Mouse (Mus musculus): ENCODE results near the gene Crtac1.
A peak's percentile ranks its signal among the peaks of the same experiment; 100 is the strongest.

Gene Crtac1

DNA sequence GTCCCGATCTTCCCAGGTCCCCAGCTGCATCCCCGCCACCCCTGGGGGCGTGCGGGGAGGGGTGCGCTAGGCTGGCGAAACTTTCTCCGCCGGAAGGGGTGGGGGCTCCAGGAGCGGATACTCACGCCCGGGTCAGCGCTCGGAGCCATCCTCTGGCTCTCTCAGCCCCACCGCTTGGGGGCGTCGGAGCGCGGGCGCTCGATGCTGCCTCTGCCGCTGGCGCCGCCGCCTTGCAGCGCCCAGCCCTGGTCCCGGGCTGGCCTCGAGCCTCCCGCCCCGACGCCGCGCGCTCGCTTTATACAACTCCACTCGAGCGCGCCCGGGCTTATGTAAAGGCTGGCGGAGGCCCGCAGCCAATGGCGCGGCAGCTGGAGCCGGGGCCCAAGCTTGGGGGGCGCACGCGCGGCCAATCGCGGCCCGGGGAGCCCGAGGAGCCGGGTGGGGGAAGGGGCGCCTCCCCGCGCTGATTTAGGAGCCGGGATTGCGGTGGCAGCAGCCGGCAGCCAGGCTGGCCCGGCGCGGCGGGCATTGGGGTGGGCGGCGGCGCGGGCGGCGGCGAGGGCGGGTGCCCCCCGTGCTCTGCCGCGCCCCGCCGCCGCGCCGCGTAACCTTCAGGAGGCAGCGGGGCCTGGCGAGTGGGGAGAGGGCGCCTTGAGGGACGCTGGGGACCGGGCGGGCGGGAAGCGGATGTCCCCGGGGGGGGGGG lies at the start of gene Crtac1:
Gene Crtac1, minus strand, starts transcription at position 299 of the 706 bp plus-strand sequence.
- DNase-seq (ENCODE audit: extremely low spot score, low read depth, low spot score), result no peak

DNA sequence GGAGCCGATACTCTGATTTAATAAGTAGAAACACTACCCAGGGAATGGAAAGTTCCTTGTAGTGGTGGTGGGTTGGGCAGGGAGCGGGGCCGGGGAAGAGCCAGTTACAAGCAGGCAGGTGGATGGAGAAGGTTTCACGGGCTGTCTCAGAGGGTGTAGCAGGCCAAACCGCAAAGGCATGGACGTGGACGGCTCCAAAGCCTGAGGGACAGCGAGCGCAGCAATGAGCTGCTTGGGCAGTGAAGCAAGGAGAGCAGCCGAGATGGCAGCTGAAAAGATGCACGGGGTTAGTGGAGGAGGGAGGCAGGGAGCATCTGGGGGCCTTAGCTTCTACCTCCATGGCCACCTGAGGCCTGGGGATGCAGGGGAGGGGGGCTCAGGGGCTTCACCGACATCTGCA lies 46.7 kb upstream of the Crtac1 start:
- no peak for DNase-seq (ENCODE audit: extremely low spot score, low read depth, low spot score)

DNA sequence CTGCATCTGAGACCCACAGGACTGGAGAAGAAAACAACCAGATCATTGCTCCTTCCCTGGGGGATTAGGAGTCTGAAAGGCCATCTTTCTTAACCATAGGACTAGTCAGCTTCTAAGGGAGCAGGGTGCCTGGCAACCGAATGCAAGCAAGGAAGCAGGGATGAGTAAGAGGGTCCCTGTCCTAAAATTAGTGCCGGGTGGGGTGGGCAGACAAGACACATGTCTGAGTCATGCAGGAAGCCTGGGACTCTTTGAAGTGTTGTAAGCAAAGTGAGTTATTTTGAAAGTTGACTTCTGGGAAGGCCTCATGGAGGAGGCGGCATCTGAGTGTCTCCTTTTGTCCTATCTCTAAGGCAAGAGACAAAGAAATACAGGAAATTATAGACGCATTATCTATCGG lies 46.2 kb upstream of the Crtac1 start:
- DNase-seq (ENCODE audit: extremely low spot score, low read depth, low spot score), result no peak

DNA sequence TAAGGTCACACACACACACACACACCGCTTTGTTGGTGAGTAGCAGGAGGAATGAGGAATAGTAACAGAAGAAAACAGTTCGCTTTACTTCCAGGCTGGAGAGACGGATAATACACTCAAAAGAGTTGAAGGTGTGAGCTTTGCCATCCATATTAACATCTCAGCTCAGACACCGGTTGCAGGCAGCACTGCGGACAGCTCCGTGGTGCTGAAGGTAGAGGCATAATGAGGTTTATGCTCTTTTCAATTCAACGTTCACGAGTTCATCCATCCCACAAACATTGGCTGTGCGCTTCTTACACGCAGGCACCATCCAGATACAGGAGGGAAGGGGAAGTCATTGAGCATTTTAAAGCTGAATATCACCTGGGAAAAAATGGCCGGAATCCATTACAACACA lies 41.2 kb upstream of the Crtac1 start:
- DNase-seq (ENCODE audit: extremely low spot score, low read depth, low spot score), result peak; percentile 33

DNA sequence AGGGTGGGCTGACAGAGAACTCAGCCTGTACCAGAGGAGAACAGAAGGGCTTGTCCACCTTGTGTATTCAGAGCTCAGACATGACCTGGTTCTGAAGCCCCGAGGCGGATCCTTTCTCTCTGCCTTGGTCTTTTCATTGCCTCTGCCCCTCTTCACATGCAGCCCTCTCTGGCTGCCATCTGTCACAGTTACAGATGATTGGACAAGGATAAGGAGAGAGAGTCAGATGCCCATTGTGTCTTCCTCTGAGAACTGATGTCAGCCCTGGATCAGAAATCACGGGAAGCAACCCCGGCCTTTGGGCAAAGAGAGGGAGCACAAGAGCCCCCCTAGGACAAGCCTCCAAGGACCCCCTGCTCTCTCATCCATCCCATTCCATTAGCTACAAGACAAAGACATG lies 40.0 kb upstream of the Crtac1 start:
- no peak for DNase-seq (ENCODE audit: extremely low spot score, low read depth, low spot score)

DNA sequence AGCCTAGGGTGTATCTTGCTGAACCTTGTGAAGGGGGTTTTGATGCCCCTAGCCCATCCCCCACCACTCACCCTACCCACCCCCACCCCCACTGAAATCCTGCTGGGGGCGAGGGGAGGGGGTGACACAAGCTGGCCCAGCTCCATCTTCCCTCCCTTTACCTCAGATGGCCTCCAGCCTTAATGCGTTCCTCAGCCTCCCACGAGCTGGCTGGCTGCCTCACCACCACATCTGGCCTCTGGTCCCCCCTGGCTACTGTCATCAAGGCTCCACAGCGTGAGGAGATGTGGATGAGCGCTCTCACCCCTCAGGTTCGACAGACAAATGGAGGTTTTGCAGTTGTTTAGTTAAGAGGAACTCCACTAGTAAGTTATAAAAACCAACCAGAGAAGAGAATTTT lies 30.3 kb upstream of the Crtac1 start:
- no peak for DNase-seq (ENCODE audit: extremely low spot score, low read depth, low spot score)

DNA sequence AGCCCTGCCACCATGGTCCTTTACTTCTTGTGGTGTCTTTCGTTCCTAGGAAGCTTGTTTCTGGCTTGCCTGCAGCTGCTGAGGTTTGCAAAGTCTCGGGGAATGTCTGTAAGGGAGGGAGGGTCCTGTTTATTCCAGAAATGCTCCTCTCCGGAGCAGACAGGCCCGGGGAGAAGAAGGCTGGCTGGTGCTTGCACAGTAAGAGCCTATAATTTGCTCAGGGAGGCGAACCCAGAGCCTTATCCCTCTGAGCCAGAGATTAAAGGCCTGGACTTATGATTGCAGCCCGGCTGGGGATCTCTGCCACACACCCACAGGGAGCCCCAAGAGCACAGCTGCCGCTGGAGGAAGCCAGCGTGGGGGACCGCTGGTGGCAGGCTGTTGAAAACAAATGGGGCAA lies 29.8 kb upstream of the Crtac1 start:
- DNase-seq (ENCODE audit: extremely low spot score, low read depth, low spot score), result no peak

DNA sequence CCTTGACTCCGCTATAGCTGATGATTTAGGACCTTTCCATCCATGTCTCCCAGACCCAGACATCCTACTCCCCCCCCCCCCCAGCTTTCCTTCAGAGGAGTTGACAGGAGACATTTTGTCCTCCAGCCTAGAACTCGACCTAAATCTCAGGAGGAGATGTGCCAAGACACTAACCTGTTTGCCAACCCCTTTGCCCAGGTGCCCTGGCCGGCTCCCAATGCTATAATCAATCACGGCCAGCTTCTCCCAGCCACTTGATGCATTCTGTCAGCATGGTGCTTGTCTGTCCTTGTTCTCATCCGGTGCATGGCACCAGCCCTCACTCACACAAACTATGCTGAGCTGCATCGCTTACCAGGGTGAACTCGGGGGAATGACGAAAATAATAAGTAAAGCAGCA lies 27.9 kb upstream of the Crtac1 start:
- DNase-seq (ENCODE audit: extremely low spot score, low read depth, low spot score), result no peak

DNA sequence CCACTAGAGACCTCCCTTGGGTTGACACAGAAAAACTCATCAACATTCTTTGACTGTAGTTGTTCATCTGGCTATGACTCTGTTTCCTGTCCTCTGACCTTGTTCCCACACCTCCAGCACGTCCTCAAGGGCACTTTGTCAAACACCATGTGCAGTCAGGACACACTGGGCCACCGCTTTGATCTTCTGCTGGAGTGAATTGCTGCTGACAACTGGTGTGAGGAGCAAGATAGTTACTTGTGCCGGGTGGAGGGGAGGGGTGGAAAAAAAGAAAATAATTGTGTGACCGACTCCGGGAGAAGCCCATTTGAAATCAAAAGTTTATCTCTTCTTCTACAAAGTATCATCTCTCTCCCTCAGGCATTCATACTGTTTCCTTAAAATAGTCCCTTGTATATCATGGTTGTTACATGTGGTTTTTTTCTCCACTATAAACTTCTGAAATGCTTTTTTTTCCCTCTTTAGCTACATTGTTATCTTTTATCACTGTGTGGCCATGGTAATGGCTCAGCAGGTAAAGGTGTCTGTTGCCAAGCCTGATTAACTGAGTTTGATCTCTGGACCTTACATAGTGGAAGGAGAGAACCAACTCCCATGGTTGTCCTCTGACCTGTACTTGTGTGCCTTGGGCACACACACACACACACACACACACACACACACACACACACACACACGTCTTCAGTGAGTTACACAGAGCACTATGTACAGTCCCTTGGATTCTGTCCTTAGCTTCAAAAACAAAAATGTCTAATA lies 23.1 kb upstream of the Crtac1 start:
- DNase-seq (ENCODE audit: extremely low spot score, low read depth, low spot score), result no peak

DNA sequence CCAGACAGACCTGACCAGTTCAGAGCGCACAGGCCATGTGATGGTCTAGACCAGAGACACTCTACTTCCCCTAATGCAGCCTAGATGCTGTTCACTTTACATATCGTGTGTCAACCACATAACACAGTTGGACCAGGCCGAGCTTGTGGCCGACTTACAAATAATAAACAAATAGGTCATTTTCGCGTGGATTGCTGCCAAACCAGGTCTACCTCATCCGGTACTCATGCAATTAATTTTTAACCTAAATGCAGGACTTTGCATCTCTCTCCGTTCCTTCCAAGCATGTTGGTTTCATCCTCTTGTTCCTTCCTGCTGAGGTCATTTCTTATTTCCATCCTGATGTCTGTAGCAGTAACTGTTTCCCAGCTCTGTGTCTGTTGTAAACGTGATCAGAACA lies 22.4 kb upstream of the Crtac1 start:
- DNase-seq (ENCODE audit: extremely low spot score, low read depth, low spot score), result no peak

DNA sequence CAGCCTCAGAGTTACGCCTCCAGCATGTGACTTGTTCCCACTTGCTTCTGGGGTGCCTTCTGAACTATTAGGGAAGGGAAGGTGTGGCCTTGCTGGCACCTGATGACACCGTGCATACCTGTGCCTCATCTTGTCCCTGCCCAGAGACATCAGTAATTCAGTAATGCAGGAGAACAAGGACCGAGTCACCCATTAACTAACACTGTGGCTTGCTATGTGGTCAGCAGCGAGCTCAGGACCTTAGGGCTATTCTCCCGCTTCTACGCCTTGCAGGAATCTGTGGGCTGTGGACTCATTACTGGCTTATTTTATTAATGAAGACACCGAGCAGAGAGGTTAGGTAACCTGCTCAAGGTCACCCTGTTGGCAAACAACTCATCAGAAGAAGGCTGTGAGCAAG lies 21.0 kb upstream of the Crtac1 start:
- DNase-seq (ENCODE audit: extremely low spot score, low read depth, low spot score), result no peak

DNA sequence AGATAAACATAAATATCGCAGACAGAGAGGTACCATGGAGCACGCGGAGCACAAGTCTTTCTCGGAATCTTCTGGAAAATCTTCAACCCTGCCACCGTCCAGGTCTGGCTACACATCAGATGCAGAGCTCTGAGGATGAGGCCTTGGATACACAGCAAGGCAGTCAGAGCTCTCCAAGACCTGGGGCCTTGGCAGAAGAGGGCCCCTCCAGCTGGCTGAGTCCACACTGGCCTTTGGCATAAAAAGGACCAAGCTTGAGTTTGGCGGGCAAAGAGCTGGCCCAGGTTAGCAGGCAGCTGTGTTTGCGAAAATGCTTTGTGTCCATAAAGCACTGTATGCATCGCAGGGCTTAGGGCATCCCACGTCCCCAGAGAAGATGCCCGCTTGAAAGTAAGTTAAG lies 17.0 kb upstream of the Crtac1 start:
- no peak for DNase-seq (ENCODE audit: extremely low spot score, low read depth, low spot score)

DNA sequence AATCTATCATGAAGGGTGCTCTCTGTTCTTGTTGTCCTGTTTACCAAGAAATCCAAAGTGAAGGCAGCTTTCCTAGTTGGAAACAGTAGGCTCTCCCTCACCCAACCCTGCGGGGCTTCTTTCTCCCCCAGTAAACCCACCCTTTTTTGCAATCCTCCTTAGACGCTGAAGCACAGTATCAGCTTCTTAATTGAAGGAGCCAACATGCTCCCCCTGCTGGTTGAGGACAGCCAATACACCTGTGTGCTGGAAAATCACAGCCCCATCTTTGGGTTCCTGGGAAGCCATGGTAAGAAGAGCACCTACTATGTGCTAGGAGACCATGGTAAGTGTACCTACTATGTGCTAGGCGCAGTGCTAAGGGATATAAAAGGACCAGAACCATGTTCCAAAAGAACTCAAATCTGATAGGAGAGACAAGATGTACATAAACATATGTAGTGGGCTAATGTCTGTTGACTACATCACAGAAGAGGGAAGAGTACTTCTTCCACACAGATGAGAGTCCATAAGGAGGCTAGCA lies 12.4 kb upstream of the Crtac1 start:
- DNase-seq (ENCODE audit: extremely low spot score, low read depth, low spot score), result no peak

DNA sequence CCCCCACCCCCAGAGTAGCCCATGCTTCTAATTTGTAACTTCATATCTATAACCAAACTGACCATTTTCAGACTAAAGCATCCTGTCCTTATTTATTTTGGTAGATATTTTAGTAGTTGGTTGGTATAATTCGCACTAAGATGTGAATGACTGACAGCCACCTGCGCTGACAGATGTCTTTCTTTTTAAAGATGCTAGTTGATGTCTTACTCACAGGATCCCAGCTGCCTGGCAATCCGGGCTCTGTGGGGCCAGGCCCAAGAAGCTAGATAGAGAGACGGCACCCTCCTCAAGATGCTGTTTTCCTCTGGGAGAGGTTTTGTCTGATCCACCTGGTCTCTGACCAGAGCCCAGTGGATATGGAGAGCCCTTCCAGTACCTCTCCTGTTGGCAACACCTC lies 11.7 kb upstream of the Crtac1 start:
- DNase-seq (ENCODE audit: extremely low spot score, low read depth, low spot score), result no peak

DNA sequence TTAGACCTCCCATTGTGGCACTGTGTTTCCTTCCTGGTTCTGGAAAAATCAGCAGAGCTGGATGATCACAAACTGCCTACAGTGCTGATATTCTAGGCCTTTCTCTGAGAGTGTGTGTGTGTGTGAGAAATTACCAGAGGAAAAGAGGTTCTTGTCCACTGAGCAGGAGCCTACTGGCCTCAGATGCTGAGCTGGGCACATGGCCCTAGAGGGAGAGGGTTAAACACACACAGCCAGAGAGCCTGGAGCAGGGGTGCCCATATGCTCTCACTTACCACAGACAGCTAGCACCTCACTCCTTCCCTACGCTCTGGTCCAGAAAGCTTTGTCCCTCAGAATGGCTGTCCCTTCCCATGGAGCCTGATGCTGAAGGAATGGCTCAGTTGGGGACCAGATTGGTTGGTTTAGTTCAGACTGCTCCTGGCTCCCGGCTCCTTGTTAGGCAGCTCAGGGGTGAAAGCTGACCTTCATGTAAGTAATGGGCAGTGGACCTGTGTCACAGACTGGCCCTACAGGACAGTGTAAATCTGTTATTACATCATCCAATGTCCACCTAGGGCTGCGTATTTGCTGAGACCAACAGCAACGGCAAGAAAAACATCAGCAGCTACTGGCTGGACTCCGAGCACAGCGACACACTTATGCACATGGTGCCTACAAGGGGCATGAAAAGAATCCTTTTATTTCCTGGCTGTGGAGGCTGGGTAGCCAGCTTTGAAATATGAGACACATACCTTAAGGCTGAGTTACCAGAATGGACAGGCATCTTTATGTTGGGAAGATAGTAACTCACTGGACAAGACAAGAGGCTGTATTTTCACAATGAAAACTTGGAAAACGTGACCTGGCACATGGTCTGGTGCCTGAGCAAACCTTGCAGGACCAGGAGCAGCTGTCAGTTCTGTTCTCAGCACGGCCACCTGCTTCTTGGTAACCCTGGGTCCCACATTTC lies 10.9 kb upstream of the Crtac1 start:
- no peak for DNase-seq (ENCODE audit: extremely low spot score, low read depth, low spot score)

DNA sequence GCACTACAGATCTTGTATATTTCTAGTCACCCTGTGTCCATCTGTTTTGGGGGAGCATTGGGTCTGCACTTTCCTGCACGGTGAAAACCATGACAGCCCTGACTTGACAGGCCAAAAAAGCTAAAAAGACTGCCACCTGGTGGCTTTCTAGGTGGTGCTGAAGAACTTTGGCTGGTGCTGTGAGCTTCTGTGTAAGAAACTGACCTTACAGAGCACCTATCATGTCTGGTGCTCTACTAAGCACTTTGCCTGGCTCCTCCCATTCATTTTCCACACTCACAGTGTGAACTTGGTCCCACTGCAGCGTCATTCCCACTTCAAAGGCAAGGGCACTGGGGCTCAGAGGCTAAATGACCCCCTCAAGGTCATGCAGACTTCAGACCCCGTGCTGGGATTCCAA lies 8.5 kb upstream of the Crtac1 start:
- DNase-seq (ENCODE audit: extremely low spot score, low read depth, low spot score), result no peak

DNA sequence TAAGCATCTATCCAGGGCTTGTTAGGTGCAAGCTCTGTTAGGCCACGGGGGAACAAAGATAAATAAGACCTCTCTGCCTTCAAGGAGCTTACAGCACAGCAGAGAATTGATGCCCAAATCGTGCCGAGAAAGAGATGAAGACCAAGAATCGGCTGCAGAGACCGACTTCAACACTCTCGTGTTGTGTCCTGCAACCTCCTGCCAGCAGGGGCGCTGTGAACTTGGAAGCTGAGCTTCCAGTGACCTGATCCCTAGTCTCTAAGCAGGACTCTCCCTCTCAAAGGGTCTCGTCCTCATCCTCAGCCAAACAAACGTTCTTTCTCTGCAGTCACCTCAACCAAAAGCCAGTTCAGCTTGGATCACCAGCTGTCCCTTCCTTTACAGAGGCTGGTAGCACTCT lies 7.8 kb upstream of the Crtac1 start:
- DNase-seq (ENCODE audit: extremely low spot score, low read depth, low spot score), result no peak

DNA sequence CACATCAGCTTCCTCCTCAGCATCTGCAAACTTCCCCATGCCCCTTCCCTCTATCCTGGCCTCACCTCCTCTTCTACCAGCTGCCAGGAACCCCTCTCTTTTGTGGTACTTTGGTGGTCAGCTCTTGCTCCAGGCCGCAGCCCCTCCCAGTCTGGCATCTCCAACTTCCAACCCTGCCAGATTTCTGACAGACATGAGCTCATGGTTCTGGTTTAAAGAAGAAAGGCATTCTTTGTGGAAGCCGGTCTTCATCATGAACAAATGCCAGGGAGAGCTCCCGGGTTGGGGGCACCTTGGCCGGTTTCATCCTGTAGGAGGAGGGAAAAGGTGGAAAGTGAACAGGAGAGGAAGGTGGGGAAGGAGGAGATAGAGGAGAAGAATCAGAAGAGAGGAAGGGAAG lies 4.0 kb upstream of the Crtac1 start:
- no peak for DNase-seq (ENCODE audit: extremely low spot score, low read depth, low spot score)

DNA sequence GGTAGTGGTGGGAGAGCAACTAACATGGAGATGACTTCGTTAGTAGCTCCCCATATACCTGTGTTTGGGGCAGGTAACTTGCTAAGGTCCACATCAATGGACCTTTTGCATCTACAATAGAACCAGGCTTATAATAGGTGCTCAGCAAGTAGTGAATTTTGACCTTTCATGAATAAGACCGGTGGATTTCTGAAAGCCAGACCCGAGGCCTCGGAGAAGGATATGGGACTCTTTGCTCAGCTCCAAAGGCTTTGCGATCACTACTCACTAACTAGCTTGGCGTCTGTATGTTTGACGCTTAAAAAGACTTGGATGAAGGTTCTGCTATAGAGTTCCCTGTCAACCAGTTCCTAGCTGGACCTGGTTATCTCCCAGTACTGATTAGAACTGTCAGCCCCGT lies 1.2 kb upstream of the Crtac1 start:
- DNase-seq (ENCODE audit: extremely low spot score, low read depth, low spot score), result no peak

DNA sequence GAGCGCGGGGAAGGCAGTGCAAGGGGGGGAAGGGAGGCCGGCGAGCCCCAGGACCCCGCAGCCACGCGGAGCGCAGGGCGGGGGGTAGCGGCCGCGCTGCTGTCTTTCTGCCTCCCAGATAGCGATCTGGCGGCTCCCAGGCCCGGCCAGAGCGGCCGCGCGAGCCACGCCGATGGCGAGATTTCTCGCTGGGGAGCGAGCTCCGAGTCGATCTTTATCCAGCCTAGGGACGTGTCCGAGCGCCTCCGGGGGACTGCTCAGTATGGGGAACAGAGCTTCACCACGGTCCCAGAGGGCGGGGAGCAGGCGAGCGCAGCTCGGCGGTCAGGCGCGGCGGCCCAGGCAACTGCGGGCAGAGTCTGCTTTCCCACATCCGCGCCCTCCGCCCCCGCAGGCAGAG lies 608 bp upstream of the Crtac1 start:
- no peak for DNase-seq (ENCODE audit: extremely low spot score, low read depth, low spot score)

DNA sequence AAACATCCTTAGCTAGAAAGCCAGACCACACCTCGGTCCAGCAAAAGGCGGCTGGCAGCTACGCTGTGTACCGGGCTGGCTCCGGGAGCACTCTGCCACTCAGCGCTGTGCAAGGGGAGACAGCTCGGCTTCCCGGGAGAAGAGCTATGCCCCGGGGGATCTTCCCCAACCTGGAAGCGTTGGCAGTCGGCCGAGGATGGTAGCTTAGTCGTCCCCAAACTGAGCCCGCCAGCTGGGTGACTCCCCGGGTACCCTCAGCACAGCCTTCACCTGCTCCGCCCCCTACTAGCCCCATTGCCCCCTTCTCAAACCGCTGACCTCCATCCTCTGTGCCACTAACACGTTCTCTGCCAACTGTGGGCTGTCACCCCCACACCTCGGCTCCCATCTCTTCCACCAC lies 602 bp downstream of the Crtac1 start:
- no peak for DNase-seq (ENCODE audit: extremely low spot score, low read depth, low spot score)

Measured in hindlimb bud, embryonic 11.5 days (tissue).